Mouse (Mus musculus): ENCODE data around the gene Ranbp6.

The Ranbp6 gene

DNA sequence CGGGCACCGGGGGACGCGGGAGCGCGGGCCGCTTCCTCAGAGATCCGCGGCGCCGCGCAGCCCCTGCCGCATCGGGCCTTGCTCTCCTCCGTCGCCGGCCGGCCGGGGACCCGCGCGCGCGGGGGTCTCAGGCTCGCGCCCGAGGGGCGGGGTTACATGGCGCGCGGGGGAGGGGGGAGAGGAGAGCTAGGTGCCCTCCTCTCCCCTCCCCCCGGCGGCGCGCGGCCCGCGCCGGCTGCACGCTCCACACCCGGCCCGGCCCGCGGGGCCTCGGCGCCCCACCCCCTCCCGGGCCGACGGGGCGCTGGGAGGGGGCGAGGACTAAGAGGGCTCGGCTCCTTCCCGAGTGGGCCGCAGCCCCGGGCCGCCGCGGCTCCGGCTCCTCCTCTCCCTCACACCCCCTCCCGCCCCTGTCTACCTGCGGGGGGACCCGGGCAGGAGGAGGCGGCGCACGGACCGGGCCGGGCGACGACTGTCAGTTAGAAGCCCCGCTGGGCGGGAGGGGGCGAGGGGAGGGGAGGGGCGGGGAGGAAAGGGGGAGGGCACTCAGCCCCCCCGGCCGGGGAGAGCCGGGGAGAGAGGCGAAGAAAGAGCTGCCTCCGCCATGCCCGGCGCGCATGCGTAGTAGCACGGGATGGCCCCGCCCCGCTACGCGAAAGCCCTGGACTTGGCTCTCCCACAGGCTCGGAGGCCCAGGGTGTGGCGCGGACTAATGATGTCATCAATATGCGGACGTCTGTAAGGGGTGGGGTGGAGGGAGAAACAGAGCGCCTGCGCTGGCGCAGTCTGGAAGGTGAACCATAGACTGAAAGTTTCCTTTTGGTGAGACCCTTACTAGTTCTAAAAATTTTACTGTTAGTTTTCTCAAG, 6.6 kb downstream of the Ranbp6 start, which contains the start of gene 9930021J03Rik:
9930021J03Rik (minus strand) TSS at position 73 of the 869 bp plus-strand sequence.
- DNase-seq: peak; percentile 99

- peak; percentile 73 for DNase-seq
Measured at GRCm38 (mm10) chr19:29805101-29805916, 7.5 kb downstream of the Ranbp6 start.

DNA sequence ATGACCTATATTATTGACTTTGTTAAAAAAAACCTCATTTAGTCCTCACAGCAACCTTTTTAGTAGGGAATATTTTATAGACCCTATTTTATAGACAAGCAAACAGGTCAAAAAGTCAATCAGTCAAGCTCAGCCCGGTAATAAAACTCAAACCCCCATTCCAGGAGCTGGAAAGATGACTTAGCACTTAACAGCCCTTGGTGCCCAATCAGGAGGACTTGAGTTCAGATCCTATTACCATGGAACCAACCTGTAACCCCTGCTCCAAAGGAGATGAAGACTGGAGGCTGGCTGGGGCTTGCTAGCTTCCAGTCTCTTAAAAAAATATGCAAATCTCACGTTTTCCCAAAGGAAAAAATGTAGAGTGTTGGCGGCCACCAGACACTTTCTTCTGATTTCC, 8.8 kb downstream of the Ranbp6 start:
- no peak for DNase-seq

DNA sequence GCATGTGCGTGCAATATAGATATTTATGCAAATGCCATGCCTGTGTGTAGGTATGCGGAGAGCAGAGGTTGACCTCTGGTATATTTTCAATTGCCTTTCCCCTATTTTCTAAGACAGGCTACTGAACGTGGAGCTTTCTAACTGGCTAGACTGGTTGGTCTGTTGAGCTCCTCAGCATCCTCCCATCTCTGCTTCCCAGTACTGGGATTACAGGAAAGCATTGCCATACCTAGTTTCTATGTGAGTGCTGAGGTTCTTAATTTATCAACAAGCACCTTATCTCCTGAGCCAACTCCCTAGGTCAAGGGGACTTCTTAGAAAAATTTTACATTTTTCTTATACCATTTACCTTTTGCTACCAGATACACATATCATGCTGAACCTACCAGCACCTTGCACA, 15.4 kb downstream of the Ranbp6 start:
- no peak for DNase-seq

DNA sequence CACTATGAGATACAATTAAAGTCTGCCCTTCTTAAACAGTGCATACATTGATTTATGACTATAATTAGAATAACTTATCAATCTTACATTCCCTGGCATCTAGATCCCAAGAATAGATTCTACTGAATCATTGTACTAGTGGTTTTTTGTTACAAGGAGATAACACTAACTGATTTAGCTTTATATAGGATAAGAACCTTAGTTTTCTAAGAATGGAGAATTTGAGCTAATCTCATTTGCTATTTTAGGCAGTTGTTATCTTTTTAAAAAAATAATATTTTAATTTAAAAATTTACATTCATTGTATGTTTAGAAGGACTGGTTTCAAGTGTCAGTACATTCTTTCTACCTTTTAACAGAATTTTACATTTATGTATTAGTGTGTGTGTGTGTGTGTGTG, 24.8 kb downstream of the Ranbp6 start:
- DNase-seq: no peak

DNA sequence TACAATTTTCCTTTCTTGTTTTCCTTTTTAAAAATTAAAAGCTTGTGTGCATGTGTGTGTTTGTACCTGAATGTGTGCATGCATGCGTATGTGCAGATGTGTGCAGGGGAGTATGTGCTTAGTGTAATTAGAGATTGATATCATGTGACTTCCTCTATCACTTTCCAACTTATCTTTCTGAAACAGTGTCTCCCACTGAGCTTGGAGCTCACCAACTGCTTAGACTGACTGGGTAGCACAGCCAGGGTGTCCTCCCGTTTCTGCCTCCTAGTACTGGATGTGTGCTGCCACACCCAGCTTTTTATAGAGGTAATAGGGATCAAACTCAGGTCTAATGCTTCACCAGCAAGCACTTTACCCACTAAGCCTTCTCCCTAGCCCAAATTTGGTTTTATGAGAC, 29.9 kb downstream of the Ranbp6 start:
- no peak for DNase-seq
